Mouse (Mus musculus) naive thymus-derived CD4-positive, alpha-beta T cell, adult 2 months (primary cell): ENCODE data around the gene Rabggtb.

Experiments used
- DNase-seq: peaks from one replicate; pipeline ENCODE4 v3.0.0-alpha.2; 2011; ENCODE audit warnings: low read depth

Gene Rabggtb

DNA sequence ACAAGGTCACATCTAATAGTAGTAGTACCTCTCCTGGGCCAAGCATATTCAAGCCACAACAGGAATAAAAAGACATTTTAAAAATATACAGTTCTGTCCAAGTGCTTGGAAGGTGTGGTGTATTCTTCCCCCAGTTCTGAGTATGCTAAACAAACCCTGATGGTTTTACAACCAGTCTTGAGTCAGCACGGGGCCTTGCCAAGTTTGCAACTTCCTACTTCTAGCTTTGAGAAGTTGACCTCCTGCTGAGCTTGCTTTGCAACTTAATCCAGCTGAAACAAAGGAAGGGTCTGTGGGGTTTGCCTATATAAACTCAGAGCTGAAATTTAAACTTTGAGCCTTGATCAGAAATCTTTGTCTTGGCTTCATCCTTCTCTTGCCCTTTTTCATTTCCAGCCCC lies 4.4 kb upstream of the Rabggtb start:
- no peak for DNase-seq

DNA sequence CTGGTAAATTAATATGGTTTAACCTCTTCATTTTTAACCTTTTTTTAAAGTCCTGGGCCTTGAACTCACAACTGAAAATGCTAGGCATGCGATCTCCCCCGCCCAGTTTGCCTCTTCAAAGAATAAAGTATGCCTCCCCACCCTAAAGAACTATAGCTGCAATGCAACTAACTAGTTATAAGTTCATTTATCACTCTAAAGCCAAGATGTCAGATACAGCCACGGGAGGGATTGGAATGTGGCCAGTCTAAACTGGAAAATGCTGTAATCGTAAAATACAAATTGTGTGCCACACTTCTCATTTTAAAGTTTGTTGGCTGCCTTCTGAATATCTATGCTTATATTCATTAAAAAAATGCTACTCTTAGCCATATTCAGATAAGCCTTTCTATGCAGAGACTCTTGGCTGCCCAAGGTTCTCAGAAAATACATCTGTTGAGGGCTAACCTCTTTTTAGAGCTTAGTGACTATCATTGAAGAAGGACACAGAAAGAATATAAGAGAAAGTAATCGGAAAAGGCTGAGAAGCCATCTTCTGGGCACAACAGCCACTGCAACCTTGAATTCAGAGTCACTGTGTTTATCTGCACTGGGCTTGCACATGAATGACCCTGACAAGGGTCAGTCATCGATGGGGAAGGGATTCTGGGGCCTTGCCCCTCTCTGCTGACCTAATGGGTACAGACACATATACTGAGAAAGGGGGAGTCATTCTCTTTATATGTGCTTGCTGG lies 868 bp upstream of the Rabggtb start:
- DNase-seq, result no peak

DNA sequence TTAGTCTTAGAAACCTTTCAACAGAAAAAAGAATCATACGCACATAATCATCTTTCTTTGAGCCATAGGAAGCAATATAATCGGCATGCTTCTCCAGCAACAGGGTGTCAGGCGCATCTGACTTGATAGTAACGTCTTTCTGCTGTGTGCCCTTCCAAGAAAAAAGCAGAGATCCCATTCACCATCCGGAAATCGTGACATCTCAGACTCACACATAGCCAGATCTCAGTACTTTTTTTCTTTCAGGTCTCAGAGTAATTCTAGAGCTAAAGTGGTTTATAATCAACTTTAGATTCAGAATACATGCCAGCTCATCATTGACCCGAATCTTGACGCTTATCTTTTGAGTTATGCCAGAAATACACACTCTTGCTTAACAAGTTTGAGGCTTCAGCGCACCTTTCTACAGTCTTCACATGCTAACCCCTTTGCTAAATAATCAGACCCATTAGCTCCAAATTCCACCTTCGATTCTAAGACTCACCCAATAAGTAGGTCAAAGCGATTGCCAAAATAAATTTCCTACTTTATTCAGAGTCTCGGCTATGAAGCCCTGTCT lies 848 bp downstream of the Rabggtb start:
- peak; percentile 25 for DNase-seq

DNA sequence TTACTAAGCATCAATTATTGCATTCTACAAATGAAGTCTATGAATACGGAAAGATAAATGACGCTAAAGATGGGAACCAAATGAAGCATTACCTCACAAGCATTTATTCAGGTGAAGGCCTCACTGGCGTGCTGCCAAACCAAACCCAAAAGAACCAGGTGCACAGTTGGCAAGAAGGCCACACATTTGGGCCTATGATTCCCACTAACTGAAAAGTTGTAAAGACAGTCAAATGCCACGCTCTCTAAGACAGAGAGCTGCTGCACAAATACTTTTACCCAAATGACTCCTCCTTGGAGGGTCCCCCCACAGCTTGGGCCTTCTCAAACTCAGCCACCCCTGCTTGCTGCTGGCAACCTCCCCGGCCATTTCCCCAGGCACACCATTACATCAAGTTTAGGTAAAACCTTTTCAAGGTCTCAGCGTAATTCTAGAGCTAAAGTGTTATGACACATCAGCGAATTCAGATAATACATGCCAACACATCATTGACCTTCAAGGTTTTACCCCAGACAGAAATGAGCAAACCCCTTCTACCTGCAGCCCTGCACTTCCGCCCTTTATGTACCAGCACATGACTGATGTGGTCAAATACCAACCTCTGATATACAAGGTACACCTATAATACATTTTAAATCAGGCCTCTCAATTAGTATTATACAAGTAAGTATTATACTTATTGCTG lies 1.5 kb downstream of the Rabggtb start:
- DNase-seq, result peak; percentile 32

DNA sequence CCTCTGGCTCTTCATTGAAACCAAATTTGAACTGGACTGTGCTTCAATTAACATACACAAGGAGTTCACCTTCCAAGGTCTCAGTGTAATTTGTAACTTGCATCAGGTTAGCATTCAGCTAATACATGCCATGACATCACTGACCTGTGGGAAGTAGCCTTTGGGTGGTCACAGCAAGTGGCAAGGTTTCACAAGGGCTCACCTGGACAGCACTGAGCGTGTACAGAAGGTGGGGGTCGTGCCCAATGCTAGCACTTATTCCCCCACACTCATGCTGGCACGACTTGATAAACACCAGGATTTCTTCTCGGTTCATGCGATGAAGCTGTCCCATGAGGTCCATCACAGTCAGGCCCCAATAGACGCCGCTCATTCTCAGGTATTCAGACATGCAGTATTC lies 2.3 kb downstream of the Rabggtb start:
- DNase-seq, result no peak

DNA sequence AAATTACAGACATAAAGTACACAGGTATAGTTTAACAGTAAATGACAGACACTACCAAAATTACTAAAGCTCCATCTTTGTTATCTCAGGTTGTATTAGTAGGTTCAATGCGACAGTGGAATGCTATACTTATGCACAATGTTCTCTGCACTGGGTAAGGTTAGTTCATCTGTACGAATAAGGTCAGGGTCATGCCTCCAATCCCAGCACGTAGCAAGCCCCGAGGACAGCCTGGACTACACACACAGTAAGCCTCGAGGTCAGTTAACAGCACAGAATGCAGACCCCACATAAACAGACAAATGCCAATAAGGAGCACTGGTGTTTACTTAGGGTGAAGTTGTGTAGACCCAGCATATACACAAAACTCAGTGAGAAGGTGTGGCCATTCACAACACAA lies 3.9 kb downstream of the Rabggtb start:
- no peak for DNase-seq

DNA sequence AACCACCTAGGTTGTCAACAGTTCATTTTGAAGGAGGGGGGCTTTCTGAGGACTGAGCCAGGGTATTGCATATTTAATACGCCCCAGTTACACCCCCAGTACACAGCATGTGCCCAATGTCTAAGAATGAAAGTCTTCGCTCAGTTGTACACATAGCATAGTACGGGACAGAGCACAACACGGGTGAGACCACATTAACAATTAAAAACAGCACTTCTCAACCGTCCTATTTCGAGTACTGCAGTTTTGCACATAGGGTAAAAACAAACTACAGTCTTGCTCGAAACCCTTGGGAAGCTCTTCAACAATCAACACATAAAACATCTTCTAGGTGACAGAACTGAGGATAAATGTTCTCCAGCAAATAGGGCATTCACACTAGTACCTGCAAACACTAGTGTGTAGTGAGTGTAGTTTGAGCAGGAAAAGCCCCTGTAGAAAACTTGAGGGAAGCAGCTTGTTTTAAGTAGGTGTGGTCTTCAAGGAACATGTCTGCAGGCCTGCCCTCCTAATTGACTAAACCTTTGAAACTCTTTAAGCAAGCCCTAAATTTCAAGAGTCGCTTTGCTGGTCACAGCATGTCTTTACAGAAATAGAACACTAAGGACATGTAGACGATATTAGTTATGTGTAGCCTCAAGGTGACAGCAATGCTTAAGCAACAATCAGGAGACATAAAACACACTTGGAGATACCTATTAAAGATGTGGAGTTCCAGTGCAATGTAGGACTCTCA lies 6.5 kb downstream of the Rabggtb start, which contains the start of gene Msh4:
TSS of gene Msh4 (minus strand) at position 3 of the 736 bp plus-strand sequence.
- DNase-seq, result no peak

DNA sequence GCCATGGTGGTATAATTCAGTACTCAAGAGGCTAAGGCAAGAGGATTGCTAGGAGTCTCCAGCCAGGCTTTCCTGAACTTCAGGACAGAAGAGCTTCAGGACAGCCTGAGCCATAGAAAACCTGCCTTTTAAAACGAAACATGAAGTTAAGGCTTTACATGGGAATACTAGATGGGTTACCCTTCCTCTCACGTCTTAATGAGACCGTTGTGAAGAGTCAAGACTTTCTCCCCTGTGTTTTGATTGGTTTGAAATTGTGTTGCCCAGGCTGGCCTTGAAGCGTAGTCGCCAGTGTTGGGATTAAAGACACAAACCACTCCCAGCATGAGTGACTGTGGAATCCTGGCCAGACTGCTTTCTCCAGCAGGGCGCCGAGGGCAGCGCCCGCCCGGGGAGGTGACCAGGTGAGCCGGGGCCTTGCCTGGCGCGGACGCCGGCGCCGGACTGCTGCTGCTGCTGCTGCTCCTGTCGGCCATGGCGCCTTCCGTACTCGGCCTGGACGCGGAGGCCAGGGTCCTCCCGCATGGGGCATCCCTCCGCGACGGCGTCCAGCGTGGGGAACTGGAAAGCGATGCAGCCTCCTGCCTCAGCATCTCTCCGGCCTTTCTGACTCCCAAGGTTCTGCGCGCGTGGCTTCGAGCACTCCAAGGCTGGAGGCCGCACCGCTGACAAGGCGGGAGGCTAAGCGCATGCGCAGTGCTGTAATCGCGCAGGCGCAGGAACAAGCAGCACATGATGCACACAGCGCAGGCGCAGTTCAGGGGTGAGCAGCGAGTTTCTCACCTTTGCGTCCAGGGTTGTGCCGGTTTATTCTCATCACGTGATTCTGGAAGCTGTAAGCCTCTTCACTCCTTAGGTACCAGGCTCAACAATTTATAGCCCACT lies 7.3 kb downstream of the Rabggtb start:
- DNase-seq, result no peak

DNA sequence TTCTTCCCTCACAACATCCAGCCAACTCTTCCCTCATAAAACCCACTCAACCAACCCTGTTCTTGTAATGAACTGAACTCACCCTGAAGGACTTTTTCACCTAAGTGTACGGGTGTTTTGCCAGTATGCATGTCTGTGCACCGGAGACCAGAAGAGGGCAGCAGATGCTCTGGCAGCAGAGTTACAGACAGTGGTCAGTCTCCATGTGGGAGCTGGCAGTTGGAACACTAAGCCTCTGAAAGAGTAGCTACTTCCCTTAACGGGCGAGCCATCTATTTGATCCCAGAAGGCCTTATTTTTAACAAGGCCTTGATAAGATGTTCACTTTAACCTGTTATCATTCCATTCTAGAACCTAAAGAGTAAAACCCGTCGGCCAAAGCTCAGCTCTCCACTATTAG lies 8.2 kb downstream of the Rabggtb start:
- DNase-seq, result no peak

DNA sequence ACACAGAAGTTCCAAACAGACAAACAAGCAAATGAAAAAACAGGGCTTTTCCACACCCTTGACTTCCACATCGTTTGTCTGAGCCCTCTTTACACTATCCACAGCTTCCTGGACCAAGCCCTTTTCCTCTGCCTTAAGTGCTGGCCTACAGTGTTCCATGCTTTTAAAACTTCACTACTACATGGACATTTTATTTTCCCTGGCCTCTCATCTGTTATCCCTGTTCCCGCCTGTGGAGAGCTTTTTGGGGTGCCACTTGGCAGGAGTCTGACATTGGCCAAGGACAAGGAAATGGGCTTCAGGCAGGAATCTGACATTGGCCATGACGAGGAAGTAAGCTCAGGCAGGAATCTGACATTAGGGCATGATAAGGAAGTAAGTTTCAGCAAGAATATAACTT lies 10.2 kb downstream of the Rabggtb start:
- no peak for DNase-seq

DNA sequence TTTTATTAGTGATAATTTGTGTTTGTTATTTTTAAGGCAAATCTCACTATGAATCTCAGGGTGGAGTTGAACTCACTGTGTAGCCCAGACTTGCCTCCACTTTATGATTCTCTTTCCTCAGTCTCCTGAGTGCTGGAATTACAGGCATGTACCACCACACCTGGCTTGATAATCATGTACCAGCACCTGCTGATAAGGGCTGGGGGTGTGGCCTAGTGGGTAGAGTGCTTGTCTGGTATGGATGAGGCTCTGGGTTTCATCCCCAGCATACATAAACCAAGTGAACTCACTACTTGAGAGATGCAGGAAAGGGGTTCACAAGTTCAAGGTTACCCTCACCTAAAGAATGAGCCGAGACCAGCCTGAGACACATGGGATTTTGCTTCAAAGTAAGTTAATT lies 10.9 kb downstream of the Rabggtb start:
- DNase-seq, result no peak

DNA sequence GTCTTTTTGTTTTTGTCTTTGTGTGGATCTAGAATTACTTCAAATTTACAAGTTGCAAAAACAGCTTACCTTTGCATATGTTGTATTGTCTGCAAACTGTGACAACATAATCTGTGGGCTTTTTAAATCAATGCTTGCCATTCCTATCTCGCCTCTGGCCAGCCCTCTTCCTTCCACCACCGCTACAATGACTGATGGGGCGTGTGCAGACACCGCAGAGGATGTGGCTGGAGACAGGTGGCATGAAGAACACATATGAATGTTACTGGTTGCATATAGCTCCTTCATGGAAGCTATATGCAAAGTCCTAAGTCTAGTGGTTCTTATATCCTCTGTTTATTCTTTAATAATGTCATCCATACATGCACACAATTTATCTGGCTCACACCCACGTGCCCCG lies 15.6 kb downstream of the Rabggtb start:
- peak; percentile 36 for DNase-seq

DNA sequence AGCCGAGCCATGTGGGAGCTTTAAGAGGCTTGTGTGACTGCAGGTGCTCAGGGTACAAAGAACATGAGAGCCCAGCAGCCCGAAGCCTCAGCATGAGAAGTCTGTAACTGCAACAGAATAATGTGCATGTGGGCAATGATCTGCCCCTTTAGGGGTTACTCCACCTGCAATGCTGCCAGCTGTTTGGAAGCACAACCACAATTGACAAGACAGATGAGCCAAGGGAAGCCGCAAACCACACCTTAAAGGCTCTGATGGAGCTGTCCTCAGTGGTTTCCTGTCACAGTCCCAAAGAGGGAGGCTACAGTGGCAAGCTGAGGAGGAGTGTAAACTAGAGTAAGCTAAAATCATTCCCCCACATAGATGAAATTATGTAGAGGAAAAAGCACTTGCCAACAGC lies 17.4 kb downstream of the Rabggtb start:
- DNase-seq, result peak; percentile 76

DNA sequence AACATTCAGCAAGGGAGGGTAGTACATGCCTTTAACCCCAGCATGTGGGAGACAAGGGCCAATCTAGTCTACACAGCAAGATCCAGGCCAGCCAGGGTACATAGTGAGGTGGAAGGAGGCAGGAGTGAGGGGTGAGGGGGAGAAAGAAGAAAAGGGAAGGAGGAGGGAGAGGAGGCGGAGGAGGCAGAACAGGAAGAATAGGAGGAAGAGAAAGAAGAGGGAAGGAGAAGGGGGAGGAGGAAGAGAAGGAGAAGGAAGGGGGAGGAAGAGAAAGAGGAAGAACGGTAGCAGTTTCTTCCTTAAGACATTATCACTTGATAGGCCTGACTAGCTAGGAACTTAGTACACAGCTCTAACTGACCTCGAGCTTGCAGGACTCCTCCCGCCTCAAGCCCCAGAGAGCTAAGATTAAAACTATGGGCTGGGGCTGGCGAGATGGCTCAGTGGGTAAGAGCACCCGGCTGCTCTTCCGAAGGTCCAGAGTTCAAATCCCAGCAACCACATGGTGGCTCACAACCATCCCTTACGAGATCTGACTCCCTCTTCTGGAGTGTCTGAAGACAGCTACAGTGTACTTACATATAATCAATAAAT lies 23.5 kb downstream of the Rabggtb start:
- DNase-seq, result no peak

DNA sequence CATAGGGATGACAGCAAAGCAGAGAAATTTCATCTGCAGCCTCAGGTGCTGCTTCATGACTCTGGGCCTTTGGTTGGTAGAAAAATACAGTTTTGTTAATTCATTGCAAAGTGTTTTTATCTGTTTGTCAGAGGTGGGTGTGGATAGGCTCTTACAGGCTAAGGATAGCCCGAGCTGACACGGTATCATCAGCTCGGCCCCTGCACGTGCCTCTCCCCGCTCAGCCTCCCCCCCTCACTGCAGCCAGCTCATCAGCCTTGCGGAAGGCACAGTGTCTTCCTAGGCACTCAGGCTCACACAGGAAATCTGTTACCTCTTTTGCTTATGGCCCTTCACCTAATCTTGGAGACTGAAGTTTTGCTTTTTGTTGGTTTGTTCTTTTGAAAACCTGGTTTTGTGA lies 24.7 kb downstream of the Rabggtb start:
- DNase-seq, result no peak

DNA sequence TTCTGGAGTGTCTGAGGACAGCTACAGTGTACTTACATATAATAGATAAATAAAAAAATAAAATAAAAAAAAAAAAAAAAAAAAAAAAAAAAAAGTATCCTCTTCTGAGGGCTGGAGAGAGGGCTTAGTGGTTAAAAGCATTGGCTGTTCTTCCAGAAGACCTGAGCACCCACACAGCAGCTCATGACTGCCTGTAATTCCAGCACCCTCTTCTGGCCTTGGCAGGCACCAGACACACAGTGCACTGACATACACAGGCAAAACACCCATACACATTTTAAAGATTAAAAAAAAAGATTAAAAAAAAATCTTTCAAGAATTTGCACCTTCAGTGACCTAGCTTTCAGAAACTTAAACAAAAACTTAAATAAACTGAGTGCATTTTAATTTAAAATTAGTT lies 26.5 kb downstream of the Rabggtb start:
- DNase-seq, result no peak

DNA sequence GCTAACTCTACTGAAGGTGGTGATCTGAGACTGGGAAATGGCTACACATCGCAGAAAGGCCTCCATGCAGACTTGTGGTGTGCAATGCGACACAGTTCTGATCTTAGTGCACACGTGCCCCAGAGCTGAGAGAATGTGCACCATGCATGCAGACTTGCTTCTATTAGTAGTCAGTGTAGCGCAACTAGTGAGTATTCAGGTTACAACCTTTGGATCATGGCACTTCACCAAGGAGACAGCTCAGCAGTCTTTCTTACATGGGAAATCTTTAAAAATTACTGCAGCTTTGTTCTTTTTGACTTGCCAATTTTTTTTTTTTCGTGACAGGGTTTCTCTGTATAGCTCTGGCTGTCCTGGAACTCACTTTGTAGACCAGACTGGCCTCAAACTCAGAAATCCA lies 41.4 kb downstream of the Rabggtb start:
- DNase-seq, result no peak

DNA sequence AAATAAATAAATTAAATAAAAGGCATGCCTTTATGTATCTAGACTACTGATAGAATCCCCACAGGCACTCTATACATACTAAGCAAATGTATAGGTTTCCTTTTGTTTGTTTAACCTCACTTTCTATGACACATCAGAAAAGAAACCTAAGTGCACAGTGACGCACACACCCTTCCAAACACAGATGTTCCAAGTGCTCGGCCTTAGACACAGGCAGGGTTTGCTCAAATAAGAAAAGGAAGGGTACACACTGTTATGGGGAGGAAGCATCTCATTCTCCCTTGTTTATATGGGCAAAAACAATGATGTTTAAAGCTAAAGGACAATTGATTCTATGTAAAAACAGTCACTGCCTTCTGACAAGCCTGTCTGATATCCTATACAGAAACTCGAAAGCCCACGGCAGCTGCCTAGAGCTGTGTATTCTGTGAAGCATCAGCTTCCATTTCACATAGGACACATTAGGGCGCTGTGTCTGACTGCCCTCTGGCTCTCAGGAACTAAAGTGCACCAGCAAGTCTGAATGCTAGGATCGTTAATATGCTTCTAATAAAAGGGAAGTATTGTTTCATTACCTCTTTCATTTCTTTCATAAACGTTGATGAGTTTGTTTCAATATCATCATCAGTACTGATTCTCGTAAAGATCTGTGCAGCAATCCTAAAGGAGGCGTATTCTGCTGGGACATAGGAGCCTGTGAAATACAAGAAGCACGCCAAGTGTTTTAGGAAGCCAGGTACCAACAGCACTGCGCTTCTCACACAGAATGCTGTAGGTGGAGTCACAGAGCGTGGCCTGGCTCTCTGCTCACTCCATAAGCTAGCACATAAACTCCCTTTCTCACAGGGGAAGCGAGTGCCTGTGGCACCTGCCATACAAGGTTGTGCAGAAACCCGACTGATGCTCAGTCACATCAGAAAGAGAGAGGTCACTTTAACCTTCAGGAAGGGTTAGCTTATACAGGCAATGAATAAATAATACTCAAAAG lies 45.4 kb downstream of the Rabggtb start:
- no peak for DNase-seq

DNA sequence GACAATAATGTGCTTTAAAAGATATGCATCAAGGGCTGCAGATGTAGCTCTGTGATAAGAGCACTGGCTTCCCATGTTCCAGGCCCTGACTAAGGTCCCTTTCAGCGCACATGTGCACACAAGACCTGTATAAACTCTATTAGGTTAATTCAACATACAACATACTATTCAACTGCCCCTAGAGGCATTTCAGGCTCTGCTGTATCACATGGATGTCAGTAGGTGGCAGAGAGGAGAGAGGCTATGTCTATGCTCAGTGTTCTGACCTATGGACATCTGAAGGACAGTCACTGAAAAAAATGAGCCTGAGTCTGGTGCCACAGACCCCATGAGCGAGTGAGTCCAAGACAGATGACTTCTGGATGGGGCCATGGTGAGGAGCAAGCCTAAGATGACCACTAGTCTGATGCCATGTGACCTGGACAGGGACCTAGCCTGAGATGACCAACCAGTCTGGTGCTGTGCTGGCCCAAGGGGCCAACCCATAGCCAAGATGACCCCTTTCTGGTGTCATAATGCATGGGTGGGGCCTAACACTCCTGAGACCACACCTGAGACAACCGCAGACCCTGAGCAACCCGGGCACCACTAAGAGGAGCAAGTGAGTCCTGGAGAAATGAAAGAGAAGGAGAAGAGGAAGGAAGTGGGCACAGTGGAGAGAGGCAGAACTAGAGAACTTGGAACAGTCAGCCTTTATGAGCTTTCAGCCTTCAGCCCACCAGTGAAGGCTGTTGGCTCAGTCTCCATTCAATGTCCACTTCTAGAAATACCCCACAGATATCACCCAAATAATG lies 48.0 kb downstream of the Rabggtb start:
- DNase-seq, result peak; percentile 4
